Mouse (Mus musculus) macrophage (primary cell): Measurements from ENCODE around the gene 1700018B08Rik. TPM values are rescaled to one million over a fixed set of nuclear protein-coding genes. Genes with fewer than 3 reads are reported as not detected.

Source experiments
- H3K27ac ChIP-seq: fragments of 350-480 bp; formaldehyde crosslinking; 2 replicates; pipeline ENCODE4 v1.9.0; 2021
- H3K36me3 ChIP-seq: fragments of 350-480 bp; formaldehyde crosslinking; 2 replicates; pipeline ENCODE4 v1.9.0; 2021; ENCODE audit errors: inconsistent target
- H3K4me3 ChIP-seq: fragments of 350-480 bp; formaldehyde crosslinking; 2 replicates; pipeline ENCODE4 v1.9.0; 2021; ENCODE audit errors: inconsistent target
- H3K79me2 ChIP-seq: fragments of 350-480 bp; formaldehyde crosslinking; 2 replicates; pipeline ENCODE4 v1.9.0; 2021; ENCODE audit errors: inconsistent target
- WGBS: methylation state at CpG from one replicate; pipeline ENCODE4 v1.1.7; 2026; ENCODE audit warnings: inconsistent platforms; ENCODE audit not compliant: missing documents; 5-methylcytosine and 5-hydroxymethylcytosine counted together
- polyA plus RNA-seq: library from polyadenylated mRNA; stranded (reverse); fragments of 250-400 nt; gene quantifications from 3 replicates; pipeline ENCODE4 v1.2.4, GENCODE M21; 2018; ENCODE audit warnings: inconsistent platforms

The 1700018B08Rik gene
- polyA plus RNA-seq, 1 experiment from 2014 or later: not detected

DNA sequence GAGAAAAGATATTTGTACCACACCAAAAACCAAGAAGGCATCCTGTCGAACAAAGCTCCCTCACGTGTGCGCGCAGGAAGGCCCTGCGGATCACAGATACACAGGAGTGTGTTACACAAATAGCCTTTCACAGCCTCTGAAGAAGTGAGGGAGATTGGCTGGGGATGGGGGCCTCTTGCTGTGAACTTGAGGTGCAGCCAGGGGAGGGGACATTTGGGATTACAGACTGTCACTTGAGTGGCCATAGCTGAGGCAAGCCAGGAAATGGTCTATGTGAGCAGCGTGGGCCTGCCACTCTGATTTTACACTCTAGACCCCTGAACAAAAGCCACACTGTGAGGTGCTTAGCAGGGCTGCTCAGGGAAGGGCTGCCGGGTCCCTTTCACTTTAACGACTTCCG lies 32.4 kb downstream of the 1700018B08Rik start:
- no peak overlapping the region for H3K27ac ChIP-seq
- 60% methylated on average over 9 of the region's 9 CpGs for WGBS
- no peaks in the 10 kb centered on the region for H3K36me3 ChIP-seq
- no peak overlapping the region for H3K4me3 ChIP-seq
- no peaks in the 10 kb centered on the region for H3K79me2 ChIP-seq

DNA sequence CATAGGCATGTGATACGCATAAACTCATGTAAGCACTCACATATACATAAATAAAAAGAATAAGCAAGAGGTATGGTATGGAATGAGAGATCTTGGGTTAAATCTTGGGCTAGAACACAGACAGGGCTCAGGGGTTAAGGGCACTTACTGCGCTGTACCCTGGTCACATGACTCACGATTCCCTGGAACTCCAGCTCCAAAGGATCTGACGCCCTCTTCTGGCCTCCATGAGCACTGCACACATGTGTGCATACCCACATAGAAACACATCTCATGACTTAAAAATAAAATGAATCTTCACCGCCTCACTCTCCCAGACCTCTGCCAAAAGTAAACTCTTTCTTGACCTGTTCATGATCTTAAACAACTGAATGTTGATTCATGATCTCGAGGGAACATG lies 46.5 kb downstream of the 1700018B08Rik start:
- H3K4me3 ChIP-seq: no peak overlapping the region
- no peaks in the 10 kb centered on the region for H3K79me2 ChIP-seq
- no peak overlapping the region for H3K27ac ChIP-seq
- 85% methylated on average over 6 of the region's 6 CpGs for WGBS
- no peaks in the 10 kb centered on the region for H3K36me3 ChIP-seq

GRCm38 (mm10) chr8:121491633-121492032 lies 52.5 kb downstream of the 1700018B08Rik start:
- 63% methylated on average over 9 of the region's 9 CpGs for WGBS
- Histone ChIP-seq H3K36me3 (no peaks in the 10 kb centered on the region), H3K4me3 (no peak overlapping the region), H3K27ac (no peak overlapping the region), H3K79me2 (no peaks in the 10 kb centered on the region)

DNA sequence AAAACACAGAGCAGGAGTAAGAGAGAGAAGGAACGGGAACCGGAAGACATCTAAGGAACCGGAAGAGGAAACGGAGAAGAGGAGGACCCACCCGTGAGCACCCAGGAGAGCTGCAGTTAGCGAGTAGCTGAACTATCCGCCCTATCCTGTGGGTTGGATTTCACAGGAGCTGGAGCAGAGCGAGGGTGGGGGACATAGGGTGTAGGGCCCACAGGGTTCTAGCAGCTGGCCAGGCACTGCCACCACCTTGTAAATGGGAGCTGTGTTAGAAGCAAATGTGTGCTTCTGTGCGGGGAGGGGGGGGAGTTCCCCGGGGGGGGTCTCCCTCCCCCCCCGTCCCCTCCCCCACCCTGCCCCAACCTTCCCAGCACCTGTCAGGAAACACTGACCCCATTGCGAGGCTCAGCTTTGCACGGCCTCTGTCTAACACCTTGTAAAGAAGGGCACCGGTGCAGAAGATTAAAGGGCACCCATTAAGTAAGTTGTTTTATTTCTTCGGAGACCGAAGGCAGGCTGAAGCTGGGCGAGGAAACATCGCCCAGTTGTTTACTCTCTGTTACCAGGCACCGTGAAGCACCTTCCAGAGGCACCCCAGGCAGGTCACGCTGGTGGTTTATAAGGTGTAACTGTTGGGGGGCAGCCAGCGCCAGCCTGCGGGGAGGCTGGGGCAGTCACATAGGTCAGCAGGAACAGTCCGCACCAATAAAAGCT lies 59.9 kb downstream of the 1700018B08Rik start:
- 60% methylated on average over 21 of the region's 23 CpGs for WGBS
- H3K79me2 ChIP-seq: no peaks in the 10 kb centered on the region
- no peak overlapping the region for H3K27ac ChIP-seq
- H3K36me3 ChIP-seq: no peaks in the 10 kb centered on the region
- no peak overlapping the region for H3K4me3 ChIP-seq

Other genes with a start within 250 kb of the 1700018B08Rik start
- gene Fbxo31, start 34.5 kb upstream of the 1700018B08Rik start, polyA plus RNA-seq: 3.7 to 7.2 TPM (median 6.6 TPM) in 3 replicates
- 97.3 to 168 TPM (median 103 TPM) in 3 replicates for gene Map1lc3b, start 46.0 kb upstream of the 1700018B08Rik start, polyA plus RNA-seq
- gene Zcchc14, start 108.6 kb upstream of the 1700018B08Rik start, polyA plus RNA-seq: 3.0 to 3.6 TPM (median 3.1 TPM) in 3 replicates
- gene Jph3, start 185.3 kb upstream of the 1700018B08Rik start, polyA plus RNA-seq: 0.26 TPM in 1 of 3 replicates, not detected in the others